ENCODE assay signal across 11 mouse cellular contexts in the genomic region with DNA sequence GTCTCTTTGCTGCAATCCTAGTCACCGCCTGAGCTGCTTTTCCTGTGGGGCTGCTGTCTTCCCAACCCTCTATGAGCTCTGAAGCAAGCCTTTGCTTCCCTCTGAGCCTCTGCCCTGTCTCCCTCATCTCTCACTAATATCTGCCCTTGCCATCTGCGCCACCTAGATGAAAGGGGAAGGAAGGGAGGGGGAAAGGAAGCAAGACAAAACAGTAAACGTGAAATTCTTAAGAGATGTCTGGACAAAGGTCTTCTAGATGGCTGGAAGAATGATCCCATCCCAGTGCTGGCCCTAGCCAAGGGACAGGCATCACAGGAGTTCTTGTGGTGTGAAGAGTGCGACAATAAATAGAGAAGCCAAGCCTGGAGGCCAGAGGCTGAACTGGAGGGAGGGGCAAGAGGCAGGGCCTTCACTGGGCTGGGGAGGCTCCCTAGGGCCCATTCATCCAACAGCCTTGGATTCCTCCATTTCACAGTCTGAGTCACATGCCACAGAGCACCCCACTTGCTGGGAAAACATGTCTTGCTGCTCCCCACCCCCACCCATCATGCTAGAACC. TPM values are rescaled to one million over a fixed set of nuclear protein-coding genes. Genes with fewer than 3 reads are reported as not detected.
DNase-seq lines count a peak whose midpoint lies in the region; ATAC-seq and TF ChIP-seq lines count a peak whose summit lies in the region.
"Had no signal": no experiment of that assay in that cellular context is flagged by ENCODE, and none has a peak within 500 bp of the region (broad histone marks: within the 10 kb centered on the region; RNA-seq: fewer than 3 reads in every experiment).

No protein-coding gene starts in this region.

- peak; percentile 36 for ATAC-seq in intestine, embryonic 16.5 days
- ATAC-seq in forebrain, embryonic 16.5 days = no peak

- H3K27ac ChIP-seq in left cerebral cortex, adult 2 months = peak overlapping the region; percentile 71
- H3K27ac ChIP-seq in intestine, embryonic 16.5 days (ENCODE audit: low read length) = peak overlapping the region; percentile 49
- no peak overlapping the region for H3K27ac ChIP-seq in forebrain, embryonic 16.5 days (ENCODE audit: low read length)

- H3K9me3 ChIP-seq in intestine, embryonic 16.5 days (ENCODE audit: control insufficient read depth, low read length) = no peaks in the 10 kb centered on the region
- no peaks in the 10 kb centered on the region for H3K9me3 ChIP-seq in forebrain, embryonic 16.5 days (ENCODE audit: control insufficient read depth, low read length)
- H3K9me3 ChIP-seq: G1E had no signal

- H3K4me3 ChIP-seq in left cerebral cortex, adult 2 months = no peak overlapping the region
- H3K4me3 ChIP-seq in intestine, embryonic 16.5 days (ENCODE audit: low read length) = no peak overlapping the region
- no peak overlapping the region for H3K4me3 ChIP-seq in forebrain, embryonic 16.5 days (replicated peaks; ENCODE audit: low read length)

- H3K4me2 ChIP-seq in intestine, embryonic 16.5 days (ENCODE audit: low read depth, low read length) = no peak overlapping the region
- H3K4me2 ChIP-seq in forebrain, embryonic 16.5 days (ENCODE audit: low read length) = no peak overlapping the region

- intact Hi-C loops in left cerebral cortex, adult 2 months (cut with DNase I) = loop anchor here (2.0 to 5.0 kb wide), 3 partner anchors 20 to 210 kb away; no protein-coding TSS in a partner anchor

- no peaks in the 10 kb centered on the region for H3K36me3 ChIP-seq in intestine, embryonic 16.5 days (ENCODE audit: control insufficient read depth, insufficient read depth, low read length)
- H3K36me3 ChIP-seq in forebrain, embryonic 16.5 days (ENCODE audit: control insufficient read depth, insufficient read depth) = no peaks in the 10 kb centered on the region
- H3K36me3 ChIP-seq: G1E had no signal

- WGBS in intestine, embryonic 16.5 days = 38% methylated on average over 4 of the region's 4 CpGs
- 45% methylated on average over 4 of the region's 4 CpGs for WGBS in forebrain, embryonic 16.5 days

- no peak for TF ChIP-seq CTCF in left cerebral cortex, adult 2 months (IDR thresholded peaks at IDR 0.05)

- H3K27me3 ChIP-seq in intestine, embryonic 16.5 days (replicated peaks; ENCODE audit: control insufficient read depth, insufficient read depth, low read length) = peaks cover 2% of the 10 kb centered on the region; the same call in 1 of the 2 replicates
- H3K27me3 ChIP-seq in forebrain, embryonic 16.5 days (replicated peaks; ENCODE audit: control insufficient read depth, insufficient read depth, low read length) = no peaks in the 10 kb centered on the region

- peaks cover 15% of the 10 kb centered on the region for H3K4me1 ChIP-seq in intestine, embryonic 16.5 days (ENCODE audit: control insufficient read depth, insufficient read depth, low read length)
- peaks cover 4% of the 10 kb centered on the region; the same call in 1 of the 2 replicates for H3K4me1 ChIP-seq in forebrain, embryonic 16.5 days (replicated peaks; ENCODE audit: control insufficient read depth, insufficient read depth, low read length)

- no peak overlapping the region for H3K9ac ChIP-seq in intestine, embryonic 16.5 days (ENCODE audit: low read depth, low read length)
- H3K9ac ChIP-seq in forebrain, embryonic 16.5 days (replicated peaks; ENCODE audit: low read depth, low read length) = no peak overlapping the region

- DNase-seq in left cerebral cortex, adult 2 months (ENCODE audit: extremely low spot score in 1 of 2, low spot score in 2 of 2) = no peak
- no peak for DNase-seq in left cerebral cortex, adult 18-20 months (ENCODE audit: low spot score in 2 of 2)
- DNase-seq in brain, adult 2 months (ENCODE audit: low read depth, low spot score) = peak; percentile 25
- DNase-seq in lung, postnatal 14 days = peak; percentile 40
- DNase-seq in urinary bladder, postnatal 10 days (ENCODE audit: low spot score) = no peak
- DNase-seq in cerebellum, adult 9-10 months = no peak

RNA-seq across cellular contexts. Expression of a gene that starts 4.0 kb away (rescaled TPM):
- 10 to 100 TPM; 12.3 to 12.9 TPM for total RNA-seq in left cerebral cortex, adult 2 months (2021)
- total RNA-seq in left cerebral cortex, adult 18-20 months (2021) = 10 to 100 TPM; 10.1 to 11.9 TPM
- polyA plus RNA-seq in intestine, embryonic 16.5 days (2015; fragmentation: Nextera tagmentation; extraction: Ambion mirVana) = 3.0 and 3.7 TPM in 2 replicates
- polyA plus RNA-seq in forebrain, embryonic 16.5 days (2015; fragmentation: Nextera tagmentation; extraction: Ambion mirVana) = 5.0 and 6.4 TPM in 2 replicates
- total RNA-seq: megakaryocyte-erythroid progenitor cell, adult 5-6 weeks had no signal

RNA-seq across cellular contexts. Expression of a gene that starts 23.0 kb away (rescaled TPM):
- total RNA-seq in left cerebral cortex, adult 2 months (2021) = not detected
- not detected for total RNA-seq in left cerebral cortex, adult 18-20 months (2021)
- polyA plus RNA-seq in intestine, embryonic 16.5 days (2015; fragmentation: Nextera tagmentation; extraction: Ambion mirVana) = not detected in 2 replicates
- not detected in 2 replicates for polyA plus RNA-seq in forebrain, embryonic 16.5 days (2015; fragmentation: Nextera tagmentation; extraction: Ambion mirVana)
- total RNA-seq: megakaryocyte-erythroid progenitor cell, adult 5-6 weeks had no signal
- polyA plus RNA-seq: embryonic facial prominence, embryonic 14.5 days; G1E had no signal

RNA-seq across cellular contexts. Expression of a gene that starts 56.2 kb away (rescaled TPM):
- total RNA-seq in left cerebral cortex, adult 2 months (2021) = not detected
- total RNA-seq in left cerebral cortex, adult 18-20 months (2021) = not detected
- polyA plus RNA-seq in intestine, embryonic 16.5 days (2015; fragmentation: Nextera tagmentation; extraction: Ambion mirVana) = not detected in 2 replicates
- not detected in 2 replicates for polyA plus RNA-seq in forebrain, embryonic 16.5 days (2015; fragmentation: Nextera tagmentation; extraction: Ambion mirVana)
- total RNA-seq: megakaryocyte-erythroid progenitor cell, adult 5-6 weeks had no signal
- polyA plus RNA-seq: embryonic facial prominence, embryonic 14.5 days; G1E had no signal

Comparison
In these comparisons a context has a peak if more than half of its experiments do, and no peak if none do; other contexts are left out.
1. DNase-seq: peak in brain, adult 2 months (single experiment) and lung, postnatal 14 days (single experiment); none in left cerebral cortex, adult 2 months (0 of 2), left cerebral cortex, adult 18-20 months (0 of 2), urinary bladder, postnatal 10 days (single experiment) and cerebellum, adult 9-10 months (single experiment).